Mouse (Mus musculus): ENCODE results near the gene Kbtbd12.

Kbtbd12 gene

DNA sequence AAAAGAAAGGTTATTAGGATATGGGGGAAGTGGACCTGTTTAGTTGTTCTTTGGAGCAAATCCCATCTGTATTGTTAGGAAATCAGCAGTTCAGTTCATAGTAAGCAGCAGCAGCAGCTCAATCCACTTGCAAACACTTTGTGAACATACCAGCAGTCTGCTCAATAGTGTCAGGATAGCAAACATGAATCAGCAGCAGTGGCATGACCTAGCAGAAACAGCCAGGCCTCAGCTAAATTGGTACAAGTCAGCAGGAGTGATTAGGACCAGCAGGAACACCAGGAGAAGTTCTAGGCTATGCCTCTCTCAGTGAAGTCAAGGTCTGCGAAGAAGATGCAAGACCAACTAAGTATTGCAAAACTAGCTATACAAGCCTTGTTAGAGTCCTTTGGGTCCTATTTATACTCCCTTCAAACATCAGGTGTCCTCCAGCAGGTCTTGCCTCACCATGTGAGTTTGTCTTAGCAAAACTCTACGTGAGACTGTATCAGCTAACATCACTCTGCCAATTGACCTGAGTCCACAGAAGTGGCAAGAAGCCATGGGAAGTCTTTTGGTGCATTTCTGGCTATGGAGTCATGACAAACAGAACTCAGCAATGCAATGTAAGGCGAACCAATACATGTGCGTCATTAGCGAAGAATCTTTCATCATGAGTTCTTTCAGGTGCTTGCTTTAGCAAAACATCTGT is at the start of gene Kbtbd12:
TSS of gene Kbtbd12 (minus strand) at position 340 of the 691 bp plus-strand sequence.
- no peak for DNase-seq

DNA sequence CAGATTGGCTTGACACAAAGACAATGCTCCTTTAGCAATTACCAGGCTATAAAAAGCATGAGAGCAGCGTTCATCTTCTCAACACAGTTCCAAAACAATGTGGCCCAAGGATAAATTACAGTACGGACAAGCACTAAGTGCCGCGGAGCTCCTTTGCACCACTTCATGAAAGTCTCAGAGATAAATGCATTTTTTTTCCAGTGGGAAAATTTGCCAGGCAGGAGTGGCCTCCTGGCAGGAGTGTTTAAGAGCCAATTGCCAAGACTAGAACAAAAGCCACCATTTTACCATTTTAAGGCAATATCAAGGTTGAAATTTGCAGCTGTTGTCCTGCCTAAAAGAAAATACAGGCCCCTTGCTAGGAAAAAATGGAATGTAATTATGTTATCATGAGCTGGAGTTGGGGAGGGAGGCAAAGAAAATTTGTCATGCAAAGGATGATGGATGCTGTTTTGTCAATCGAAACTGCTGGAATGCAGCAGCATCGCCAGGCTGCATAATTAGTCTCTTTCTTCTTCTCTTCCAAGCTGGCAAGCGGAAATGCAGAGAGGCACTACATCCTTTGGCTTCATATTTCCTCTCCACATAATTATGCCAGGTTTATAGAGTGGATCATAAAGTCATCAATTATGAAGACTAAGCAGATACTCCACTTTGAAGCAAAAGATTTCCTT is 45.8 kb upstream of the Kbtbd12 start:
- DNase-seq = no peak

DNA sequence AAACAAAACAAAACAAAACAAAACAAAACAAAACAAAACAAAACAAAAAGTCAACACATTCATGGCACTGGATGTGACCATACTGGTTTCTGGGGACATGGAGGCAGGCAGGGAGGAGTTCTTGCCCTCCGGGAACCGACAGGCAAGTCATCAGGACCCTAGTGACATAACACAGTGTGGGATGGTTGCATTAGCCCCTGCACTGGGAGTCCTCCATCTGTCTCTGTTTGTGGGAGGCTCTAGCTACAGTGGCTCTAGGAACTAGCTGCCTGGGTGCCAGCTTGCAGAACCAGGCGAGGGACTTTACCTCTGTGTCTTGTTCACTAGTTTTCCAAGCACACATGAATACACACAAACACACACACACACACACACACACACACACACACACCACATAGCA is 43.3 kb upstream of the Kbtbd12 start:
- DNase-seq = no peak

DNA sequence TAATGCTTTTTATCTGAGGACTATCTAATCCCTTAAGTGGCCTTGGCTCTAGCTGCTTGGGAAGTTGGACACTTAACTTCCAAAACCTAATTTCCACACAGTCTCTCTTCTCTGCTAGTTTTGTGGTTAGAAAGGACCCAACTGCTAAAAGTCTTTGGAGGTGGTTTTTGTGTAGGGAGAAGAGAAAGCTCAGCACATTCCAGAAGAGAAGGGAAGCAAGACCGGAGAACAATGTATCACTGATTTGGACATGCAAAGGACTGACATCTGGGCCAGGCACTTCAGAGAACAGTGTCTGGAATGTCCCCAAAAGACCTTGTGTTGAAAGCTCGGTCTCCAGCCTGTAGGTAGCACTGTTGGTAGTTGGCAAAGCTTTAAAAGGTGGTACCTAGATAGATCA is 40.0 kb upstream of the Kbtbd12 start:
- DNase-seq = no peak

DNA sequence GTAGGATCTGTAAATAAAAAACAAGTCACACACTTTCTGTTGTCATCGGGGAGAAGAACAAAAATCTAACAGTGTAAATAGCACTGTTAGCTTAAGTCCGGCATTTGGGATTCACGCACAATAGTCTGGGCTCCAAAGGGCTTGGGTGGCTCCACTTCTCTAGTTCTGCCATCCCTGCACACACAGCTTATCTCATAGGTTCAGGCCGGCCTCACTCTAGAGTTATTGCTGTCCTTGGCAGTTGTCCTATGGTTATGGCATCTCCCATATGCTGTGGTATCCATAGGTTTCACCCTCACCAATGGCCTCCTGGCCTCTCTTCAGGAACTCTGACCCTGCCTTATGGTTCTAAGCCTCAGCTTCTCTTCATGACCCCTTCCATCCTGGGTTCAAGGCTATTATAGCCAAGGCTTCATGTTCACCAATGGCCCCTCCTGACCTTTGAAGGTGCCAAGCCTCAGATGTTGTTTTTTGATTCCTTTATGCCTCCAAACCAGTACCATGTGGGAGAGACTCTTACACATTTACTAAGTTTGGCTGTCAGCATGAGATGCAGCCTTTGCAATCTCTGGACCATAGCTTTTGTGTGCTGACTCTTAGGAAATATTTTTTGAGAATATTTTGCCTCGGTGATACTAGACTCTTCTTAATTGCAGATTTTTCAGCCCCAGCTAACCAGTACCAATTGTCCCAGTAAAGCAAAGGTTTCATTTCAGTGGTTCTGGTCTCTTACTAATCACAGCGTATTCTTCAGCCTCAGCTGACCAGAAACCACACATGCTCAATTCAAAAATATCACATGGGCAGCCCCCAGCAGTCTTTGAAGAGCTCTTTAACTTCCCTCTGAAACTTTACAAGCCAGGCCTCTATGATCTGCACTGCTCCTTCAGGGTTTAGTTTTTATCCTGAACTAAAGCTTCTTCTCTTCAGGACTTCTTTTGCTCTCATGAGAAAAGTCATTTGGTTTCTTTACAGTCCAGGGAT is 39.3 kb upstream of the Kbtbd12 start:
- no peak for DNase-seq

DNA sequence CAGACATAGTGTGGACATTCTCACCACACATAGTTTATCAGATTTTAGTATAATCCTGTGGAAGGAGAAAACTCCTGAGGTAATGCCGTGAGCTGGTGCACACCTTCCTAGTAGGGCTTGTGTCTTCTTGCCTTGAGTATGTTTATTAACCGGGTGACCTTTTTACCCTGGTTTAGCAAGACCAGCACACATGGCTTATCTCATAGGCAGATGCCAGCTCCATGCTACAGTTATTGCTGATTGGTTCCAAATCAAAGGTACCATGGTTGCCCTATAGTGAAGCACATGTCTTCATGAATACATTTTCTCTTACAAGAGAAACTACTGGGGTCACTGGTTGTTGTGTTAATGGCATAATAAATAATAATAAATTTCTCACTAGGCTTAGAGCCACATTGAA is 38.1 kb upstream of the Kbtbd12 start:
- no peak for DNase-seq

DNA sequence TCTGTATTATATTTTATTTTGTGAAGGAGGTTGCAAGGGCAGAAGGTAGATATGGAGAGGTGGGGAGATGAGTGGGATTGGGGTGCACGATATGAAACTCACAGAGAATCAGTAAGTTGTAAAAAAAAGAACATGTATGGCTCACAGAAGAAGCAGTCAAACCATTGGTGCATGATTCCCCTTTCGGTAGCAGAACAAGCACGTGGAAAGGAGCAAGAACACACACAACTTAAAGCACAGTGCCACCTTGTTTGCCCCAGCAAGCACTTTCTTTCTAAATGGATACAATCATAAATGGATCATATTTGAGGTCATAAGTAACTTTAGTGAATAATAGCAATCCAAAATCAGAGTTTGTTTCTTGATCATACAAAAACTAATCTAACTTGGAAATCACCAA is 24.5 kb upstream of the Kbtbd12 start:
- DNase-seq = no peak

DNA sequence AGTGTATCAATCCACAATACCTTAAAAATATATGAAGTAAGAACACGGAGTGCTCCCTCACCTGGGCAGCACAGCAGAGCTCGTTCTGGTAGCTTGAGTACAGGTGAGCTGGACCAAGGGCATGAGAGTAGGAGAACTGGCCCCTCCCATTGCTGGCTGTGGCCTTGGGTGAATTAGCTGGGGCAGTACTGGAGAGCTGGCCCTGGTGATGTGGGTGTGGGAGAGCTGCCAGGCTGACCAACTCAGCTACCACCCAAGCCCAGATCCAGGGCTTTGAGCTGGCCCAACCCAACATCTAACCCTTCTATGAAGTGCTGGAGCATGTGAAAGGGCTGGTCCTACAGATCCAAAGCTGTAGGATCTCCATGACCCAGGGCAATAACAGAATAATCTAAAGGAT is 23.9 kb upstream of the Kbtbd12 start:
- no peak for DNase-seq

DNA sequence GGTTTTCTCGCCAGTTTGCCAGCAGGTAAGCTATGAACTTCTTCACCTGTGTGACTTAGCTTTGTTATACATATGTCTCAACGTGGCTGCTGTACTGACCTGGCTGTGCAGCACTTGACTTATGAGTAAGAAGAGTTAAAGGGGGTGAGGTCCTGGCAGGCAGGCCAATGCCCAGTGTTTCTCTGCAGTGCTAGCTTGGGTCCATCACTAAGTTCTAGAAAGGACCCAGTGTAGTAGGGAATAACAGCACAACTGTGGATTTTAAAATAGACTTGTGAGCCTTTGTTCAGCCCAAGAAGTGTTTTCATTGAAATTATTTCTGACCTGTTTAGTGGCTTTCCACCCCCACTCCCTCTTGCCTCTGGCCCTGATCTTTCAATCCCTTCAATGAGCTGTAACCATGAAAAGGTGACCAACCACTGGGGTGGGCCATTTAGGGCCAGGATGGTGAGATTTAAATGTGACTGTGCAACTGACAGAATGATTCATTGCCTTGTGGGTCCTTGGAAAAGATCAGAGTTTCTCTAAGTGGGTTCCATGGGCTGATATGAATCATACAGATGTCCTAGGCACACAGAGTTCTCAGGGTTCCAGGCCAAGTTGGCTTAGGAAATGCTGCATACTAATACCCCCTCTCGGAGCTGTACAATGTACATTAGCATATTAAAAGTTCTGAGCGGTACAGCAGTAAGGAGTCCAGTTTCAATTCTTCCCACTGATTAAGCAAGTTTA is 10.0 kb upstream of the Kbtbd12 start:
- DNase-seq = no peak

DNA sequence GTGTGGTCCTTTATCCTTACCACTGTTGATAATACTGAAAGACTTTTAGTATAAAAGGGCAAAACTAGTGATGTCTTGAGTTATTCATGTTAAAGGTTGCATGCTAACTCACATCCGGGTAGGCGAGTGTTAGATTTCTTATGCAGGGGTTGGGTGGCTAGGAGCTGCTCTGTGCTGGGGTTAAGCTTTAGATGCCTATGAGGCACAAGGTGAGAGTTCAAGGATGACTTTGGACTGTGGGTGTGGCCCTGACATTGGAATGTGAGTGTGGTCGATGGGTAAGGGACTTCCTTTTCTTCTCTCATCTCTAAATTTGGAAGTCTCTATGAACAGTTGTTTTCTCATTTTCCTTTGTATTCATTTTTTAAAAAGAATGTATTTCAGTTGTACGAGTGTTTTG is 7.0 kb upstream of the Kbtbd12 start:
- no peak for DNase-seq

DNA sequence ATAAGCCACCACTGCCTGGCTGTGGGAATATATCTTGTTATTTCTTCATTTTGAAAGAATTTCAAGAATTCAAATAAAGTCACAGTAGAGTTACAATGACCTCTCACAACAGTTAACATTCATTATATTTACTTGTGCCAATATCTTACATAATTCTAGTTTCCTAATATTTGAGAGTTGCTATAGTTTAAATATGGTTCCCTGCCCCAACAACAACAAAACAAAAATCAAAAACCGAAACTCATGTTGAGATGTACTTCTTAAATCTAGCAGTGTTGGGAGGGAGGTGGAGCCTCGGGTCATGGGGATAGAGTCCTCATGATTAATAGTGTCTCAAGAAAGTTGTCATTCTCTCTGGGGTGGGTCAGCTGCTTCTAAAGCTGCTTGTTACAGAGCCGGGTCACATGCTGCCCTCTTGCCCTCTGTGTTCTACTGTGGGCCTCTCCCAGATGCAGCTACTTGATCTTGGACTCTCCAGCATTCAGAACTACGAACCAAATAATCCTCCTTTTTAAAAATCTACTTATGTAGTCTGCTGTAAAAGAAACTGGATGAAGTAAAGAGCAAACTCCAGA is 3.7 kb upstream of the Kbtbd12 start:
- no peak for DNase-seq

DNA sequence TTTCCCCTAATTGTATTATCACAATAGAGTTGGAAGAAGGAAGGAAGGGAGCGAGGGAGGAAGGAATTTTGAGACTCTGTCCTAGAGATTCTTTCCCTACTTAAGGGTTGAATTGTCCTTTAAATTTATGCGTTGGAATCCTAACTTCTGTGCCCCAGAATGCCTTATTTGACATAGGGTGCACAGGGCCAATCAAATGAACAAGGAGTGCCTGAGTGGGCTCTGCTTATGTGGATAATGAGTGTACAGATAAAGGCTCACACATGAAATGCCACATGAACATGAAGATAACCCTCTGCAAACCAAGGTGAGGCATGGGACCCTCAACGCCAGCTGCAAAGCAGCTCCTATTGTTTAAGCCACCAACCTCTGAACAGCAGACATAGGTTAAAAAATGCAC is 2.6 kb upstream of the Kbtbd12 start:
- DNase-seq = no peak

DNA sequence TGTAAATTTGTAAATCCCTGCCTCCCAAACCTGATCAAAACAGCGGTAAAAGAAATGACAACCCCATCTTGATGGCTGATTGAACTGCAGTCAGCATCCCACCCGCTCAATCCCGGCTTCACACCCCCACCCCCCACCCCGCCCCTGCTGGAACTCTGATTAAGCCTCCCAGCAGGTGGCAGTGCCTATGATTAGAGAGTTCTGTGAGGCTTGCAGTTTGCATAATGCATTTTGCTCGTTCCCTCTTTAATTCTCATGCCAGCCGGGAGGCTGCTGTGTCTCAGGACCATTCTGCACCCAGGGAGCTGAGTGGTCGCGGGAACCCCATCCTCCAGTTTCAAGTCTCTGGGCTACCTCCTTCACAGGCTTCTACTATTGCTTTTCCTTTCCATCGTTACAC is 2.2 kb upstream of the Kbtbd12 start:
- no peak for DNase-seq

DNA sequence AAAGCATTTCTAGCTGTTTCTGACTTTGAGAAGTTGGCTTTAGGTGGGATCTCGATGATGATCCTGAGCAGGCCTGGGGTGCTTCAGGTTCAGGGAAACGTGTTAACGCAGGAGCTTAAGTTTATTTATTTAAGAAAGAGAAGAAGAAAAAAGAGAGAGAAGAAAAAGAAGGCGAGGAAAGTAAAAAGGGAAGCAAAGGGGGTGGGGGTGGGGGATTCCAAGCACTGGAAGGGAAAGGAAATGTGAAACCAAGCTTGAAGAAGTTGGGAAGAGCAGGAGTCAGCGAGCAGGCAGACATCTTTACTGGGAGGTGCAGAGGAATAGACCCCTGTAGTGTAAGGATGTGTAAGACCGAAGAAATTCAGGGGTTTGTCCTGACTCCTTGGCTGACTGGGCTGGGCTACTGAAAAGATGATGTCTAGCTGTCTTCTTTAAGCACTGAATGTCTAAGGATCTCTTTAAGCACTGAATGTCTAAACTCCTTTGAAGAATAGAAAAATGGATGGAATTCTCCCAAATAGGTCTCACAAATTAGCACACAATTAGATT is 1.7 kb upstream of the Kbtbd12 start:
- DNase-seq = no peak

DNA sequence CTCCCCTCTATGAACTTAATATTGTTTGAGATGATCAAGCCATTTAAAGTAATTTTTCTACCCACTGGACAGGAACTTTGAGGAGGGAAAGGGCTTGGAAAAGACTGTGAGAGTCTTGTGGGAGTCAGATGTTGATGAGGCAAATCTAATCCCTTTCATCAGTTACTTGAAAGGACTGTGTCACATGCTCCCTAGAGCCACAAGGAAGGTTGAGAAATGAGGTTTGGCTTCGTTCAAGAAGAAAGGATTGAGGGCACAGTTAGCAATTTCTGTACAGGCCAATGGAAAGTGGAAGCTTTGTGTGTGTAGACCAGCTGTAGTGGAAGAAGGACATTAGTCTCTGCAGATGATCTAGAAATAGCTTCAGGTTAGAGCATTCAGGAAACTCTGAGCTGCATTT is 1.2 kb upstream of the Kbtbd12 start:
- DNase-seq = no peak

DNA sequence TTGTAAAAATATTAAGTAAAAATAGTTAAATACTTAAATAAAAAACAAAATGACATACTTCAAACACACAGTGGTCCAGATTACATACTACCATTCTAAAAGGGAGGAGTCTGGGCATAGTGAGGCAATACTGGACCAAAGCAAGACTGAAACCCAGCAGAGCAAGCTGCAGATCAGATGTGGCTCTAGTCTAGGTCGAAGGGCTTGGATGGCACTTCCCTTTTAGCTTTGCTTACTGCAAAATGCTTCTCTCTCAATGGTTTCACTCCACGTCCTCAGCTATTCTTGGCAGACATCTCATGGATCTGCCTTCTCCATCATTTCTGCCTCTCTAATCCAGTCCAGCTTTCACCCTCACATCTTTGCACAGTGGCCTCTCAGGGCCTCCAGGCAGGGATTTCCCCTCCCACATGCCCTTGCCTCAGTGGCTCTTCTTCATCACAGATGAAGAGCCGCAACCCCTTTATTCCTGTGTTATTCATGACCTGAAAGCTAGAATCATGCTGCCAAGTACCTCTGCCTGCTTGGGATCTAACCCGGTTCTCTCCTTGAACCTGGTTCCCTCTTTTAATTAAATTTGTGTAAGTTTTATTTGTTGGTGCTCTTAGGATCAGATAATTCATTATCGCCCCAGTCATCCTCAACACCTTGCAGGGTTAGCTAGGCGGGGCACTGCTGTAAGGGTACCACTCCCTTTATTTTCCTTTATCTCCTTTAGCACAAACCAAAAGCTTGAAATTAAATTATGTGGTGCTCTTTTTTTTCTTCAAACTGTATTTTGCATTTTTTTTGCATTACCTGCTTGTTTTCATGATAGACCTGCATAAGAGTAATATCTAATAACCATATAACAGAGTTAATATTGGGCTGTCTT is 1.6 kb downstream of the Kbtbd12 start:
- no peak for DNase-seq

DNA sequence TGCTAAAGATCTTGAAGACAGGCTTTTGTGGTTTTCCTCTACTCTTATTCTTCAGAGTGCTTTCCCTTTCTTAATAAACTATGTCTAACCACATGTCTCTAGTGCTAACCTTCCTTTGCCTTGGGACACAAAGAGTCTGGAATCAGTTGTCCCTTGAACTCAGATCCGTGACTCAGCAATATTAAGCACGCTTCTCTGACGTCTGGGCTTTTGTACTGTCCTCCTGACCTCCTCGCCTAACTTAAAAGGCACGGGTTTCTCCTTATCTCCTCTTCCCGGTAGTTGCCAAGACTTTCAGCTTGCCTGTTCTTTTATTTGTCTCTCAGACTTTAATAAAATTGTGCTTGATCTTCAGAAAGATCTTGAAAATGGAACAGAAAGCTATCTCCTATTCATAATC is 6.5 kb downstream of the Kbtbd12 start:
- no peak for DNase-seq

DNA sequence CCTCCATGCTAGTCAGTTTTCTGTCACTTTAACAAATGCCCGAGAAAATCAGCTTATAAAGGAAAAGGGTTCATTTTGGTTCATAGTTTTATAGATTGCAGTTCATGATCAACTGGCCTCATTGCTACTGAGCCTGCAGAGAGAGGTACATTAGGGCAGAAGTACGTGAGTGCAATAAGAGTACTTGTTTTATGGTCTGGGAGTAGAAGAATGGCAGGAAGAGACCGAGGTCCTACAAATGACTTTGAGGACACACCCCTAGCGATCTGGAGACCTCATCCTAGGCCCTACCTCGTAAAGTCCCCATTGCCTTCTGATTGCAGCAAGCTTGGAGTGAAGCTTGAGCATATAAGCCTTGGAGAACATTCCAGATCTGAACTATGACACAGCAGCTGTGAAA is 7.2 kb downstream of the Kbtbd12 start:
- DNase-seq = no peak

DNA sequence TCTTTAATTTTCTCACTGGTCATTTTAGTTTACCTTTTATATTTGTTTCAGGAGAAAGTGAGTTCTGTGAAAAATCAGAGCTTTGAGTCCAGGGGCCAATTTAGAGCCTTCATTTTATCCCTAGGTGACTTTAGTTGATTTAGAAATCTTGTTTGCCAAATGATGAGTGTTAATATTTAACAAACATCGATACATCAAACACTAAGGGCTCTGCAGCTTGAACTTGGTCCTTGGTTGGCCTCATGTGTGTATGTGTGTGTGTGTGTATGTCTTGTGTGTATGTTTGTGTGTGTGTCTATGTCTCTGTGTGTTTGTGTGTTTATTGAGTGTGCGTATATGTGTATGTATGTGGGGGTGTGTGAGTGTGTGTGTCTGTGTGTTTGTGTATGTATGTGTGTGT is 7.9 kb downstream of the Kbtbd12 start:
- DNase-seq = no peak

DNA sequence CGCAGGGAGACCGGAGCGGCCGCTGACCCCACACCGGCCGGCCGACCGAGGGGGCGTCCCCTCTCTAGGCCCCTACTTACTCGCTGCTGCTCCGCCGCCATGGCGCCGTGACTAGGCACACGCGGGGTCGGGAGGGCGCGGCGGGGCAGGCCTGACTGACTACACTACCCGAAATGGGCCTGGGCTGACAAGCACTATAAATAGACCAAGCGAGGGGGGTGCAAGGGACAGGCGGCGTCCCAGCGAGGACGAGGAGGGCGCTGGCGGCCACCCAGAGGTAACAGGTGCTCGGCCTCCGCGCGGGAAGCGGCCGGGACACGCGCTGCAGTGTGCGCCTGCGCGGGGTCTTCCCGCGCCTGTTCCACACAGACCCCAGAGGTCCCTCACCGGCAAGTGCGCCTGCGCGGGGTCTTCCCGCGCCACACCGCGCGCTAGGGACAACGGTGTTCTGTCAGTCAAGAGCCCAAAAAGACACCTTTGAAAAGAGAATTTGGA is 10.4 kb downstream of the Kbtbd12 start:
- DNase-seq = peak; percentile 69

DNA sequence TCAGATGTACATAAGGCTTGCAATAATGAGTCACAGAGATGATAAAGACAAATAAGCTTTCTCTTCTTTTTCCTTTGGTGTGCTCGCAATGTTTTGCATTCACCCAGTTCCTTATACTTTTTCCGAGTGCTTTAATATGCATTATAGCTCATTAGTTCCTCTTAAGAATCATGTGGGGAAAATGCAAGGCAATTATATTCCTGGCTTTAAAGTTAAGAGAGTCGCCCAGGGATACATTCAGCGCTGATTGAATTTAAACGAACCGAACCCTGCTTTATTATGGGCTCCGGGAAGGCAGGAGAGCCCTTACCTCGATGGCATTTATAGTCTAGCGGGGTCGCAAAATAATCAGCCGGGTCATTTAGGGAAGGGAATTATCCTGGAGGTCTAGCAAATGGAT is 10.8 kb downstream of the Kbtbd12 start:
- no peak for DNase-seq
